Mouse (Mus musculus) liver, adult 2 months (tissue): ENCODE results near the gene Pip4k2b.

Source experiments
- CTCF ChIP-seq: fragments of 200-500 bp; IDR thresholded peaks from 2 replicates; pipeline ENCODE4 v1.5.1; 2011; ENCODE audit warnings: low read depth, low read length, control low read depth
- POLR2A ChIP-seq: fragments of 200-500 bp; IDR thresholded peaks from 2 replicates; pipeline ENCODE4 v1.6.1; 2011; ENCODE audit warnings: low read length, control low read depth; ENCODE audit not compliant: insufficient read depth; ENCODE audit errors: extremely low read depth

GRCm38 (mm10) chr11:97702393-97702745, 42.1 kb downstream of the Pip4k2b start:
- no peak for TF ChIP-seq CTCF
- TF ChIP-seq POLR2A: no peak
